Mouse (Mus musculus) hematopoietic stem cell, adult 5-6 weeks (primary cell): ENCODE measurements at regions not wholly inside any gene's neighbourhood (a gene's known extent, or its start where the extent isn't known, plus 50 kb on each side); places are given as distances from the start of the nearest gene placed in this dataset.
A peak's percentile ranks its signal among the peaks of the same experiment; 100 is the strongest.

Experiments used
- ATAC-seq, 2 experiments: fragments of 125-278 bp in 1 of 2; replicated peaks in 1 of 2; 2 replicates each; pipeline ENCODE4 v1.8.0; 2016 to 2017; ENCODE audit warnings: inconsistent platforms in 2 of 2, mild to moderate bottlenecking in 2 of 2, moderate number of reproducible peaks in 2 of 2, low read depth in 1 of 2, moderate TSS enrichment in 1 of 2; ENCODE audit not compliant: low FRiP score in 2 of 2, poor library complexity in 2 of 2, severe bottlenecking in 2 of 2, insufficient read depth in 1 of 2, low TSS enrichment in 1 of 2

- no peak for ATAC-seq
These were observed 156.0 kb upstream of the Tle3 start for GRCm38 (mm10) chr9:61216012-61216770.

- ATAC-seq: no peak
These were observed 152.1 kb upstream of the Tle3 start for GRCm38 (mm10) chr9:61220017-61220416.

GRCm38 (mm10) chr9:61222212-61223003, 149.8 kb upstream of the Tle3 start:
- ATAC-seq: no peak

GRCm38 (mm10) chr9:61225020-61225652, 147.0 kb upstream of the Tle3 start:
- peak; percentile 72 to 88 for ATAC-seq

GRCm38 (mm10) chr9:61225882-61226281, 146.3 kb upstream of the Tle3 start:
- no peak for ATAC-seq

- no peak for ATAC-seq
These were observed 145.4 kb upstream of the Tle3 start for GRCm38 (mm10) chr9:61226596-61227384.

GRCm38 (mm10) chr9:61227492-61228229, 144.5 kb upstream of the Tle3 start:
- ATAC-seq: no peak

GRCm38 (mm10) chr9:61228230-61228631, 143.9 kb upstream of the Tle3 start:
- ATAC-seq: no peak

- ATAC-seq: no peak
These were observed 141.9 kb upstream of the Tle3 start for GRCm38 (mm10) chr9:61230306-61230705.

- 0 out of 4 replicates have a peak, but pooled peaks of 1 of the 2 experiments have one; percentile 42 for ATAC-seq
These were observed 139.5 kb upstream of the Tle3 start for GRCm38 (mm10) chr9:61232630-61233029.

- no peak; a peak in 1 of 4 replicates for ATAC-seq
These were observed 138.9 kb upstream of the Tle3 start for GRCm38 (mm10) chr9:61233251-61233650.

- peak; percentile 57 to 75 for ATAC-seq
These were observed 136.2 kb upstream of the Tle3 start for GRCm38 (mm10) chr9:61235653-61236610.

GRCm38 (mm10) chr9:61238687-61239250, 133.4 kb upstream of the Tle3 start:
- no peak for ATAC-seq

- no peak for ATAC-seq
These were observed 132.8 kb upstream of the Tle3 start for GRCm38 (mm10) chr9:61239328-61239727.

GRCm38 (mm10) chr9:61241442-61241841, 130.7 kb upstream of the Tle3 start:
- no peak for ATAC-seq
